Mouse (Mus musculus): ENCODE measurements around the gene Gm13272.
"Not testable (repeated sequence)": the region's sequence is repeated elsewhere in the genome, so short reads cannot be mapped to it uniquely, and the experiment has no call there.

- TF ChIP-seq POLR2A (IDR thresholded peaks at IDR 0.05; ENCODE audit: borderline replicate concordance, extremely low read depth, low read depth, low read length); CTCF (IDR thresholded peaks at IDR 0.05; ENCODE audit: insufficient read depth, low read length): not testable (repeated sequence)
These were observed 20.9 kb upstream of the Gm13272 start for GRCm38 (mm10) chr4:88758751-88759150.
